Mouse (Mus musculus) olfactory bulb, adult 2 months (tissue): Measurements from ENCODE around the gene Cox6a2. TPM values are rescaled to one million over a fixed set of nuclear protein-coding genes. Genes with fewer than 3 reads are reported as not detected.
"Not testable (repeated sequence)": the region's sequence is repeated elsewhere in the genome, so short reads cannot be mapped to it uniquely, and the experiment has no call there.

ENCODE experiments used
- H3K27ac ChIP-seq: fragments of 200-500 bp; 2 replicates; pipeline ENCODE4 v1.5.1; 2012; ENCODE audit warnings: low read depth, low read length; ENCODE audit not compliant: insufficient read depth
- H3K4me1 ChIP-seq: fragments of 200-500 bp; 2 replicates; pipeline ENCODE4 v1.6.1; 2012; ENCODE audit warnings: low read length; ENCODE audit not compliant: control insufficient read depth, insufficient read depth
- H3K4me3 ChIP-seq: fragments of 200-500 bp; 2 replicates; pipeline ENCODE4 v1.5.1; 2012; ENCODE audit warnings: mild to moderate bottlenecking, low read depth, low read length, moderate library complexity; ENCODE audit not compliant: insufficient read depth
- CTCF ChIP-seq: fragments of 200-500 bp; IDR thresholded peaks from 2 replicates; pipeline ENCODE4 v1.5.1; 2012; ENCODE audit warnings: low read depth, mild to moderate bottlenecking, low read length, moderate library complexity; ENCODE audit not compliant: insufficient read depth
- POLR2A ChIP-seq: fragments of 200-500 bp; IDR thresholded peaks from 2 replicates; pipeline ENCODE4 v1.6.1; 2012; ENCODE audit warnings: mild to moderate bottlenecking, low read depth, low read length, moderate library complexity; ENCODE audit not compliant: insufficient read depth
- WGBS: fragments of 180-500 bp; shearing (Covaris S2); methylation state at CpG from one replicate; pipeline ENCODE4 v1.1.7; 2018; 5-methylcytosine and 5-hydroxymethylcytosine counted together
- polyA plus RNA-seq: library from polyadenylated mRNA; stranded (reverse); fragments of >200 nt; gene quantifications from 2 replicates; pipeline ENCODE4 v1.2.4, GENCODE M21; 2012; ENCODE audit warnings: low replicate concordance; ENCODE audit not compliant: missing spikeins, insufficient read depth, insufficient read length

Cox6a2 gene
- polyA plus RNA-seq, 1 experiment, result not detected

DNA sequence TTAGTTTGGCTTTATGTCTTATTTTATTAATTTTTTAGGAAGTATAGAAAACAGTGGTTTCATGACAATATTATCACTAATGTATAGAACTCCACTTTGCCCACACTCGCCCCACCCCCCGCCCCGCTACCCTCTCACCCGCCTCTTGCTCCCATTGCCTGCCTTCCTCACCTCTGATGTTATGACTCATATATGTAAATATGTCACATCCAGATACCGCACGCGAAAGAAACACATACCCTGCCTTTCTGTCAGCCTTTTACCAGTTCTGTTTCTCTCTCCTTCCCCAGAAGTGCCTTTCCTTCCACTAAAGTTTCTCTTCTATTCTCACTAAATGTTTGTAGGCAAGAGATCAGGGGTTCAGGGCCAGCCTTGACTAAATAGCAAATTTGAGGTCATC is 39.8 kb downstream of the Cox6a2 start:
- Histone ChIP-seq H3K4me3 (no peak overlapping the region), H3K27ac (no peak overlapping the region), H3K4me1 (no peaks in the 10 kb centered on the region)
- TF ChIP-seq CTCF, result no peak
- TF ChIP-seq POLR2A, result no peak
- 90% methylated on average over 7 of the region's 7 CpGs for WGBS

DNA sequence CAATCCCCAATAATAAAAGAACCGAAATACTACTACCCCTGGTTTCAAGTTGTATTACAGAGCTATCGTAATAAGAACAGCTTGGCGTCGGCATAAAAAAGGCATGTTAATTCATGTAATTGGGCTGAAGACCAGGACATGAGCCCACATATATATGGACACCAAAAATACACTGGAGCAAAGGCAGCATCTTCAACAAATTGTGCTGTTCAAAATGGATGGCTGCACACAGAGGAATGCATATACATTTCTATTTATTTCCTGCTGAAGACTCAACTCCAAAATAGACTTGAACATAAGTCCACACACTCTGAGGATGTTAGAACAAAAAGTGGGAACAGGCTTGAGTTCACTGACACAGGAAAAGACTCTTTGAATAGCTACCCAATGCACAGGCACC is 42.2 kb downstream of the Cox6a2 start:
- WGBS, result 95% methylated on average over 4 of the region's 4 CpGs
- H3K4me3 ChIP-seq, result no peak overlapping the region
- H3K4me1 ChIP-seq, result no peaks in the 10 kb centered on the region
- TF ChIP-seq POLR2A, result no peak
- TF ChIP-seq CTCF, result no peak
- no peak overlapping the region for H3K27ac ChIP-seq

DNA sequence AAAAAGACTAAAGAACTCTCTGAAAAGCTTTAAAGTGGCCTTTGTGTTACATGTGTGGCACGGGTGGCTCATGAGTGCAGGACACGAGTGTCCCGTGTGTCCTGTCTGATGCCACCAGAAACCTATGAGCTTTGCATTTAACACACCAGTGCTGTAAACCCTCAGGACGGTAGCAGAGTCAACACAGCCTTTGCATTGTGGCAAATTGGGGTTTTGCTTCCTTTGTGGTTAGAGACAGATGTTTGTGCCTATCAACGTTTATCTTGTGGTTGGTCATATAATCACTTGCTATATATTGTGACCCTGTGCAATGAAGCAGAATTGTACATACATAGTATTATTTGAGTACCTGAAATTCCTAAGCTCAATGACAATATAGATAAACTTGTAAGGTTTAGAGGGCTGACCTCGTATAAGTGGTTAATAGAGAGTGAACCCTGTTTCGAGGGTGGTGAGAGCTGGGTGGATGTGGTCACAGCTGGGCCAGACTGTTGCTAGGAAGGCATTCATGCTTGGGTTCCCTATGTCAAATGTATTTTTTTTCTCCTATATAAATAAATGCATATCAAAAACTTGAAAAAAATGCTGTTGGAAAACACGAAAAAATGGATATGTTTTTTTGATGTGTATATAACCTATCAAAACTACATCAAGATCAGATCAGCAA is 47.4 kb downstream of the Cox6a2 start:
- WGBS, result 77% methylated on average over 8 of the region's 8 CpGs
- H3K27ac ChIP-seq, H3K4me1 ChIP-seq, H3K4me3 ChIP-seq: not testable (repeated sequence)

Other genes with a start within 250 kb of the Cox6a2 start
- gene Fus, start 238.9 kb downstream of the Cox6a2 start, polyA plus RNA-seq, result 1,012 and 1,678 TPM in 2 replicates
- 340 TPM in 1 of 2 replicates, not detected in the other for gene Pycard, start 212.5 kb downstream of the Cox6a2 start, polyA plus RNA-seq
- not detected in 2 replicates for gene Trim72, start 202.4 kb downstream of the Cox6a2 start, polyA plus RNA-seq
- gene Itgam, start 143.7 kb downstream of the Cox6a2 start, polyA plus RNA-seq, result not detected in 2 replicates
- not detected in 2 replicates for gene Gm49368, start 143.7 kb downstream of the Cox6a2 start, polyA plus RNA-seq
- not detected in 2 replicates for gene Itgax, start 76.8 kb downstream of the Cox6a2 start, polyA plus RNA-seq
- gene Itgad, start 52.0 kb downstream of the Cox6a2 start, polyA plus RNA-seq, result not detected in 2 replicates
- not detected in 2 replicates for gene Armc5, start 31.0 kb upstream of the Cox6a2 start, polyA plus RNA-seq
- gene 9130023H24Rik, start 31.6 kb upstream of the Cox6a2 start, polyA plus RNA-seq, result not detected in 2 replicates
- not detected in 2 replicates for gene Tgfb1i1, start 40.4 kb upstream of the Cox6a2 start, polyA plus RNA-seq
- not detected in 2 replicates for gene Slc5a2, start 59.3 kb upstream of the Cox6a2 start, polyA plus RNA-seq
- gene BC017158, start 91.8 kb upstream of the Cox6a2 start, polyA plus RNA-seq, result not detected in 2 replicates
- not detected in 2 replicates for gene Rgs10, start 212.4 kb upstream of the Cox6a2 start, polyA plus RNA-seq